Mouse (Mus musculus) myocyte (in vitro differentiated cells): ENCODE results near the gene 1700020D05Rik.

Source experiments
- CEBPB ChIP-seq: IDR thresholded peaks from 2 replicates; pipeline ENCODE4 v1.6.1; 2011; ENCODE audit warnings: mild to moderate bottlenecking, moderate library complexity; ENCODE audit not compliant: poor library complexity, insufficient read depth, severe bottlenecking
- E2F4 ChIP-seq: IDR thresholded peaks from one replicate; pipeline ENCODE4 v1.6.1; 2011; ENCODE audit warnings: mild to moderate bottlenecking, control low read depth, moderate library complexity; ENCODE audit not compliant: insufficient read depth
- MAX ChIP-seq: IDR thresholded peaks from one replicate; pipeline ENCODE4 v1.6.1; 2011; ENCODE audit warnings: low read depth, mild to moderate bottlenecking, control low read depth
- MYOG ChIP-seq, 3 experiments: IDR thresholded peaks; one replicate each; pipeline ENCODE4 v1.6.1; 2011; ENCODE audit warnings: control low read depth in 2 of 3, low read depth in 2 of 3, mild to moderate bottlenecking in 2 of 3; ENCODE audit not compliant: insufficient read length in 2 of 3, control insufficient read depth in 1 of 3, insufficient read depth in 1 of 3
- POLR2A ChIP-seq: IDR thresholded peaks from one replicate; pipeline ENCODE4 v1.6.1; 2011; ENCODE audit warnings: low read depth, mild to moderate bottlenecking, control low read depth, moderate library complexity; ENCODE audit not compliant: insufficient read length
- POLR2AphosphoS2 ChIP-seq: IDR thresholded peaks from one replicate; pipeline ENCODE4 v1.6.1; 2011; ENCODE audit warnings: low read depth, control low read depth; ENCODE audit not compliant: insufficient read length
- TCF12 ChIP-seq: IDR thresholded peaks from one replicate; pipeline ENCODE4 v1.6.1; 2011; ENCODE audit warnings: mild to moderate bottlenecking, control low read depth; ENCODE audit not compliant: poor library complexity, insufficient read depth, severe bottlenecking
- TCF3 ChIP-seq: IDR thresholded peaks from one replicate; pipeline ENCODE4 v1.6.1; 2011; ENCODE audit warnings: low read depth, control low read depth; ENCODE audit not compliant: insufficient read length
- USF1 ChIP-seq: IDR thresholded peaks from one replicate; pipeline ENCODE4 v1.6.1; 2011; ENCODE audit warnings: low read depth, mild to moderate bottlenecking, control low read depth, moderate library complexity

- no peak for TF ChIP-seq POLR2A
- TF ChIP-seq TCF3, result no peak
- no peak for TF ChIP-seq POLR2AphosphoS2
- TF ChIP-seq MAX, result no peak
- no peak for TF ChIP-seq USF1
- no peak for TF ChIP-seq TCF12
- TF ChIP-seq E2F4, result no peak
- no peak for TF ChIP-seq MYOG (IDR thresholded peaks at IDR 0.05; ENCODE audit: control insufficient read depth in 1 of 3, insufficient read depth in 1 of 3, insufficient read length in 2 of 3, low read depth in 2 of 3)
- no peak for TF ChIP-seq CEBPB
These were observed 40.4 kb upstream of the 1700020D05Rik start for GRCm38 (mm10) chr19:5544031-5544430.
